In the genomic region with DNA sequence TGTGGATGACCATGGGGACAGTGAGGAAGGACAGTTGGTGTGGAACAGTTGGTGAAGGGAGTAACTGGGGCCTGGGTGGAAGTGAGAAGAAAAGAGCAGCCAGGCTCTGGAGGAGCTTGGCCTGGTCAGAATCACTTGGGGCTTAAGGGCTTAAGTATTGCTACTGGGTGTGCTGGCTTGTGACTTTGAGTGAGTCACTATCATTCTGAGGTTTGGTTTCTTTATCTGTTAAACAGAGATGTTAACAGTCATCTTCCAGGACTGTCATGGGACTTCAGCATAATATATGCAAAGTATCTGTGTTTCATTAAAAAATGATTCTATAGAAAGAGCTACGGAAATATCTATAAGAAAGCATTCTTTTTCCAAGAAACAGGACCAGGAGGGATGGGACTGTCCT, we compare ENCODE assay signal across 17 mouse cellular contexts. TPM values are rescaled to one million over a fixed set of nuclear protein-coding genes. Genes with fewer than 3 reads are reported as not detected.
A peak's percentile ranks its signal among the peaks of the same experiment; 100 is the strongest.
DNase-seq lines count a peak whose midpoint lies in the region; ATAC-seq and TF ChIP-seq lines count a peak whose summit lies in the region.
"Had no signal": no experiment of that assay in that cellular context is flagged by ENCODE, and none has a peak within 500 bp of the region (broad histone marks: within the 10 kb centered on the region; RNA-seq: fewer than 3 reads in every experiment).

No protein-coding gene starts in this region.

- no peak for DNase-seq in heart, adult 8-10 months (ENCODE audit: low spot score)
- DNase-seq in layer of hippocampus, adult 2 months (ENCODE audit: low spot score in 2 of 2) = no peak
- no peak for DNase-seq in layer of hippocampus, postnatal 36 days
- no peak for DNase-seq in right cerebral cortex, postnatal 4 days
- no peak for DNase-seq in left cerebral cortex, adult 2 months (ENCODE audit: extremely low spot score in 1 of 2, low spot score in 2 of 2)
- DNase-seq: cerebellum, postnatal 10 days; retina, postnatal 1 day had no signal

- no peaks in the 10 kb centered on the region for H3K36me3 ChIP-seq in heart, embryonic 12.5 days
- H3K36me3 ChIP-seq in intestine, embryonic 16.5 days (ENCODE audit: control insufficient read depth, insufficient read depth, low read length) = no peaks in the 10 kb centered on the region
- H3K36me3 ChIP-seq: embryonic facial prominence, embryonic 12.5 days; forebrain, embryonic 12.5 days; limb, embryonic 12.5 days; midbrain, embryonic 12.5 days; neural tube, embryonic 12.5 days had no signal

- 79% methylated on average over 1 of the region's 1 CpGs for WGBS in heart, embryonic 12.5 days
- WGBS in intestine, embryonic 16.5 days = 92% methylated on average over 1 of the region's 1 CpGs

- peaks cover 20% of the 10 kb centered on the region for H3K27me3 ChIP-seq in heart, embryonic 12.5 days (replicated peaks)
- H3K27me3 ChIP-seq in intestine, embryonic 16.5 days (replicated peaks; ENCODE audit: control insufficient read depth, insufficient read depth, low read length) = no peaks in the 10 kb centered on the region

- peaks cover 23% of the 10 kb centered on the region for H3K4me1 ChIP-seq in heart, embryonic 12.5 days (replicated peaks)
- no peaks in the 10 kb centered on the region for H3K4me1 ChIP-seq in intestine, embryonic 16.5 days (ENCODE audit: control insufficient read depth, insufficient read depth, low read length)
- H3K4me1 ChIP-seq: embryonic facial prominence, embryonic 12.5 days had no signal

- no peak for TF ChIP-seq CTCF in layer of hippocampus, adult 2 months (conservative IDR thresholded peaks at IDR 0.05)
- no peak for TF ChIP-seq CTCF in left cerebral cortex, adult 2 months (IDR thresholded peaks at IDR 0.05)

- H3K9ac ChIP-seq in heart, embryonic 12.5 days = no peak overlapping the region
- no peak overlapping the region for H3K9ac ChIP-seq in intestine, embryonic 16.5 days (ENCODE audit: low read depth, low read length)
- H3K9ac ChIP-seq: embryonic facial prominence, embryonic 12.5 days; forebrain, embryonic 12.5 days; limb, embryonic 12.5 days; midbrain, embryonic 12.5 days; neural tube, embryonic 12.5 days had no signal

- H3K4me2 ChIP-seq in heart, embryonic 12.5 days = no peak overlapping the region
- no peak overlapping the region for H3K4me2 ChIP-seq in intestine, embryonic 16.5 days (ENCODE audit: low read depth, low read length)
- H3K4me2 ChIP-seq: embryonic facial prominence, embryonic 12.5 days; forebrain, embryonic 12.5 days; limb, embryonic 12.5 days; midbrain, embryonic 12.5 days; neural tube, embryonic 12.5 days had no signal

- H3K4me3 ChIP-seq in heart, embryonic 12.5 days = no peak overlapping the region
- no peak overlapping the region for H3K4me3 ChIP-seq in layer of hippocampus, adult 2 months
- H3K4me3 ChIP-seq in intestine, embryonic 16.5 days (ENCODE audit: low read length) = no peak overlapping the region
- H3K4me3 ChIP-seq in left cerebral cortex, adult 2 months = no peak overlapping the region
- H3K4me3 ChIP-seq: embryonic facial prominence, embryonic 12.5 days; forebrain, embryonic 12.5 days; limb, embryonic 12.5 days; midbrain, embryonic 12.5 days; neural tube, embryonic 12.5 days had no signal

- intact Hi-C loops in left cerebral cortex, adult 2 months (cut with DNase I) = no loop called here

- H3K9me3 ChIP-seq in heart, embryonic 12.5 days (replicated peaks) = no peaks in the 10 kb centered on the region
- H3K9me3 ChIP-seq in intestine, embryonic 16.5 days (ENCODE audit: control insufficient read depth, low read length) = no peaks in the 10 kb centered on the region
- H3K9me3 ChIP-seq: embryonic facial prominence, embryonic 12.5 days; forebrain, embryonic 12.5 days; limb, embryonic 12.5 days; midbrain, embryonic 12.5 days; neural tube, embryonic 12.5 days had no signal

- H3K27ac ChIP-seq in heart, embryonic 12.5 days (ENCODE audit: poor library complexity, severe bottlenecking) = peak overlapping the region; percentile 45
- peak overlapping the region; percentile 39; the same call in 1 of the 2 replicates for H3K27ac ChIP-seq in layer of hippocampus, adult 2 months
- peak overlapping the region; percentile 33 for H3K27ac ChIP-seq in intestine, embryonic 16.5 days (ENCODE audit: low read length)
- no peak overlapping the region for H3K27ac ChIP-seq in left cerebral cortex, adult 2 months
- H3K27ac ChIP-seq: forebrain, embryonic 12.5 days; limb, embryonic 12.5 days; midbrain, embryonic 12.5 days; neural tube, embryonic 12.5 days had no signal

- no peak for ATAC-seq in heart, embryonic 12.5 days (ENCODE audit: insufficient number of reproducible peaks, low FRiP score)
- peak; percentile 59 for ATAC-seq in CD4-positive, CD25-positive, alpha-beta regulatory T cell, adult 4 months
- no peak for ATAC-seq in intestine, embryonic 16.5 days

RNA-seq across cellular contexts. Expression of a gene that starts 13.7 kb away (rescaled TPM):
- polyA plus RNA-seq in heart, embryonic 12.5 days (2016; fragmentation: Nextera tagmentation; extraction: Ambion mirVana) = 38.8 and 39.2 TPM in 2 replicates
- total RNA-seq in heart, adult 8-10 months (2022) = under 1 TPM in 2 of 4 experiments, not detected in 2; 0.71 to 0.86 TPM
- under 1 TPM in 1 of 2 experiments, not detected in 1; 0.96 TPM for total RNA-seq in layer of hippocampus, adult 2 months (2021)
- total RNA-seq in layer of hippocampus, postnatal 36 days (2021) = under 1 TPM in 1 of 2 experiments, not detected in 1; 0.75 TPM
- polyA plus RNA-seq in CD4-positive, CD25-positive, alpha-beta regulatory T cell, adult 4 months (2017; shearing (Covaris generic)) = 10 to 100 TPM; 25.7 to 31.9 TPM
- polyA plus RNA-seq in intestine, embryonic 16.5 days (2015; fragmentation: Nextera tagmentation; extraction: Ambion mirVana) = 256 and 335 TPM in 2 replicates
- total RNA-seq in left cerebral cortex, adult 2 months (2021) = under 1 TPM in 1 of 2 experiments, not detected in 1; 0.75 TPM

RNA-seq across cellular contexts. Expression of a gene that starts 18.6 kb away (rescaled TPM):
- 6.9 and 8.3 TPM in 2 replicates for polyA plus RNA-seq in heart, embryonic 12.5 days (2016; fragmentation: Nextera tagmentation; extraction: Ambion mirVana)
- total RNA-seq in heart, adult 8-10 months (2022) = 1 to 10 TPM; 2.5 to 3.6 (median 2.9) TPM
- total RNA-seq in layer of hippocampus, adult 2 months (2021) = 1 to 10 TPM in 1 of 2 experiments, under 1 TPM in 1; 0.86 to 1.0 TPM
- 1 to 10 TPM; 1.1 to 1.3 TPM for total RNA-seq in layer of hippocampus, postnatal 36 days (2021)
- polyA plus RNA-seq in CD4-positive, CD25-positive, alpha-beta regulatory T cell, adult 4 months (2017; shearing (Covaris generic)) = not detected
- 0.38 and 0.70 TPM in 2 replicates for polyA plus RNA-seq in intestine, embryonic 16.5 days (2015; fragmentation: Nextera tagmentation; extraction: Ambion mirVana)
- total RNA-seq in left cerebral cortex, adult 2 months (2021) = 1 to 10 TPM; 1.5 TPM

RNA-seq across cellular contexts. Expression of a gene that starts 59.3 kb away (rescaled TPM):
- polyA plus RNA-seq in heart, embryonic 12.5 days (2016; fragmentation: Nextera tagmentation; extraction: Ambion mirVana) = 0.10 TPM in 1 of 2 replicates, not detected in the other
- not detected for total RNA-seq in heart, adult 8-10 months (2022)
- 1 to 10 TPM; 8.2 to 8.3 TPM for total RNA-seq in layer of hippocampus, adult 2 months (2021)
- total RNA-seq in layer of hippocampus, postnatal 36 days (2021) = 1 to 10 TPM; 7.0 to 7.2 TPM
- under 1 TPM in 1 of 2 experiments, not detected in 1; 0.09 TPM for polyA plus RNA-seq in CD4-positive, CD25-positive, alpha-beta regulatory T cell, adult 4 months (2017; shearing (Covaris generic))
- polyA plus RNA-seq in intestine, embryonic 16.5 days (2015; fragmentation: Nextera tagmentation; extraction: Ambion mirVana) = 0.20 and 0.31 TPM in 2 replicates
- 10 to 100 TPM; 12.7 to 14.6 TPM for total RNA-seq in left cerebral cortex, adult 2 months (2021)
- total RNA-seq: adrenal gland, adult 18-20 months had no signal
- polyA plus RNA-seq: limb, embryonic 12.5 days; testis, adult 2 months had no signal

Comparison
In these comparisons a context has a peak if more than half of its experiments do, and no peak if none do; other contexts are left out.
1. RNA of a gene that starts 59.3 kb away (total RNA-seq): 12.7 to 14.6 TPM in left cerebral cortex, adult 2 months, 8.2 to 8.3 TPM in layer of hippocampus, adult 2 months and 7.0 to 7.2 TPM in layer of hippocampus, postnatal 36 days; not detected in heart, adult 8-10 months; every median in the first group is over 4 times any median in the second.